Mouse (Mus musculus): ENCODE data around the gene Prkcq. TPM values are rescaled to one million over a fixed set of nuclear protein-coding genes. Genes with fewer than 3 reads are reported as not detected.
A peak's percentile ranks its signal among the peaks of the same experiment; 100 is the strongest.

Prkcq gene
- polyA plus RNA-seq, 1 experiment from 2014 or later, result 1.4 TPM

DNA sequence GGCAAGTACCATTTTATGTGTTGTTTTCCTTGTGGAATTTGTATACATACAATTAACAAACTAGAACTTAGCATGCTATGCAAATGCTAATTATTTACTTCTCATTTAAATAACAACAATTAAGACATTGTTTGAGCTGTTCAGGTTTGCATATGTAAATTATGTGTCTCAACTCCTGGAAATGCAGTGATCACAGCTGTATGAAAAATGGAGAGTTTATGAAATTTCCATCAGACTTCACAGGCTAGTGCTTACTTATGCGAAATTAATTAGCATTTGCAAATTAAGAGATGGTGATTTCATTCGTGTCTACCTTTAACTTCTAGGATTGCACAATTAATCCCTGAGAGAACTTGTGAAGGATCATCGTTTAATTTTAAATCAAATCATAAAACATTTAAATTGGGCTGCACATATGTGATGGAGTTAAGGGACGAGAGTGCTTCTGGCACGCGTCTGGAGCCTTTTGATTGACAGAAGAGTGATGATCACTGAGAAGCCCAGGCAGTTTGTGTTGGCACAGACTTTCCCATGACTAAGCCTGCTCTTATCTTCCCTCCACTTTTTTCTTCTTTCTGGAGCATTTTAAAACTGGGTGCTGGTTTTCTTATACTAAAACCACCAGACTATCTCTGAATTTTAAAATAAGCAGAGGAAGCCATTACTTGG is 20.1 kb upstream of the Prkcq start:
- no peaks in the 10 kb centered on the region for H3K4me1 ChIP-seq (replicated peaks; ENCODE audit: control insufficient read depth, insufficient read depth, low read length)
- no peaks in the 10 kb centered on the region for H3K27me3 ChIP-seq (ENCODE audit: control insufficient read depth, insufficient read depth, low read length)
- H3K9ac ChIP-seq (ENCODE audit: low read length), result no peak overlapping the region
- H3K27ac ChIP-seq (ENCODE audit: low read depth, low read length), result no peak overlapping the region
- no peaks in the 10 kb centered on the region for H3K36me3 ChIP-seq (ENCODE audit: control insufficient read depth, insufficient read depth, low read length)
- 78% methylated on average over 6 of the region's 6 CpGs for WGBS
- DNase-seq (ENCODE audit: low spot score), result no peak
- H3K4me3 ChIP-seq (ENCODE audit: low read depth, low read length), result no peak overlapping the region
- no peak for ATAC-seq (replicated peaks; ENCODE audit: low FRiP score)
- no peak overlapping the region for H3K4me2 ChIP-seq (ENCODE audit: low read depth, low read length, severe bottlenecking)
- H3K9me3 ChIP-seq (ENCODE audit: control insufficient read depth, low read length), result no peaks in the 10 kb centered on the region

GRCm38 (mm10) chr2:11159641-11160040 is 12.3 kb upstream of the Prkcq start:
- no peak for DNase-seq (ENCODE audit: low spot score)
- Histone ChIP-seq H3K27ac (ENCODE audit: low read depth, low read length) (no peak overlapping the region), H3K4me3 (ENCODE audit: low read depth, low read length) (no peak overlapping the region), H3K27me3 (ENCODE audit: control insufficient read depth, insufficient read depth, low read length) (no peaks in the 10 kb centered on the region), H3K4me1 (replicated peaks; ENCODE audit: control insufficient read depth, insufficient read depth, low read length) (no peaks in the 10 kb centered on the region), H3K9ac (ENCODE audit: low read length) (no peak overlapping the region), H3K36me3 (ENCODE audit: control insufficient read depth, insufficient read depth, low read length) (no peaks in the 10 kb centered on the region), H3K4me2 (ENCODE audit: low read depth, low read length, severe bottlenecking) (no peak overlapping the region), H3K9me3 (ENCODE audit: control insufficient read depth, low read length) (no peaks in the 10 kb centered on the region)
- 89% methylated on average over 7 of the region's 7 CpGs for WGBS
- ATAC-seq (replicated peaks; ENCODE audit: low FRiP score), result no peak

DNA sequence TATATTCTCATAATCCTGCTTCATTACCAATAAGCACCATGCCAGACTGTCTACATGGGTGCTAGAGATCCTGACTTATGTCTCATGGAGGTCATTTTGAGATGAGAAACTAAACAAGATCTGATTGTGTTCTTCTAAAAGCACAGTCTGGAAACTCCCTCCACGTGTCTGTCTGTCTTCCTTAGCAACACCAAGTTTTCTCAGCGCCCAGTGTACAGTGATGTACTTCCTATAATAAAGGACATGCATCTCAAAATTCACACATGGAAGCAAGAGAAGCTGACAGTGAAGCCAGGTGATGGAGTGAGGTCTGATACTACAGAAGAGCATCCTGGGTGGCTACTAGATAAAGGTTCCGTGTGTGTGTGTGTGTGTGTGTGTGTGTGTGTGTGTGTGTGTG is 11.2 kb upstream of the Prkcq start:
- Histone ChIP-seq H3K36me3 (ENCODE audit: control insufficient read depth, insufficient read depth, low read length) (no peaks in the 10 kb centered on the region), H3K27ac (ENCODE audit: low read depth, low read length) (no peak overlapping the region), H3K9me3 (ENCODE audit: control insufficient read depth, low read length) (no peaks in the 10 kb centered on the region), H3K9ac (ENCODE audit: low read length) (no peak overlapping the region), H3K4me2 (ENCODE audit: low read depth, low read length, severe bottlenecking) (no peak overlapping the region), H3K4me3 (ENCODE audit: low read depth, low read length) (no peak overlapping the region), H3K27me3 (ENCODE audit: control insufficient read depth, insufficient read depth, low read length) (no peaks in the 10 kb centered on the region), H3K4me1 (replicated peaks; ENCODE audit: control insufficient read depth, insufficient read depth, low read length) (no peaks in the 10 kb centered on the region)
- 84% methylated on average over 3 of the region's 3 CpGs for WGBS
- ATAC-seq (replicated peaks; ENCODE audit: low FRiP score), result no peak
- no peak for DNase-seq (ENCODE audit: low spot score)

DNA sequence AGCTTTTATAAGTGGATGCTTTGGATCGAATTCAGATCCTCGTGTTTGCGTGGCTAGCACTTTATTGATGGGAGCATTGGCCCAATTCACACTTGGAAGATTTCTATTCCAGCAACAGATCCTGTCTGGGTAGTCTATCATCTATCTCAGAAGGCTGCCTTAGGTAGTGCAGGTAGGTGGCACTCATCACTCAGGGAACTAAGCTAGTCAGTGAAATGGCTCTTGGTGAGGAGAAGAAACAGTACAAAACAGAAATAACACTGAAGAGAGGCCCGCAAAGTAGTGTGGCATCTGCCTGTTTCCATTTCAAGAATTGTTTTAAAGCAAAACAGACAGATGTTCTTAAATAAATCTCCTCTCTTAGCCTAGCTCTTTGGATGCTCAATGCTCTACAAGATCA is 10.6 kb upstream of the Prkcq start:
- ATAC-seq (replicated peaks; ENCODE audit: low FRiP score) (no peak), DNase-seq (ENCODE audit: low spot score) (no peak)
- Histone ChIP-seq H3K9ac (ENCODE audit: low read length) (no peak overlapping the region), H3K4me3 (ENCODE audit: low read depth, low read length) (no peak overlapping the region), H3K27ac (ENCODE audit: low read depth, low read length) (no peak overlapping the region), H3K4me2 (ENCODE audit: low read depth, low read length, severe bottlenecking) (no peak overlapping the region), H3K4me1 (replicated peaks; ENCODE audit: control insufficient read depth, insufficient read depth, low read length) (no peaks in the 10 kb centered on the region), H3K27me3 (ENCODE audit: control insufficient read depth, insufficient read depth, low read length) (no peaks in the 10 kb centered on the region), H3K36me3 (ENCODE audit: control insufficient read depth, insufficient read depth, low read length) (no peaks in the 10 kb centered on the region), H3K9me3 (ENCODE audit: control insufficient read depth, low read length) (no peaks in the 10 kb centered on the region)
- 92% methylated on average over 4 of the region's 4 CpGs for WGBS

GRCm38 (mm10) chr2:11162701-11163100 is 9.2 kb upstream of the Prkcq start:
- DNase-seq (ENCODE audit: low spot score), result no peak
- Histone ChIP-seq H3K27ac (ENCODE audit: low read depth, low read length) (no peak overlapping the region), H3K36me3 (ENCODE audit: control insufficient read depth, insufficient read depth, low read length) (no peaks in the 10 kb centered on the region), H3K4me3 (ENCODE audit: low read depth, low read length) (no peak overlapping the region), H3K9me3 (ENCODE audit: control insufficient read depth, low read length) (no peaks in the 10 kb centered on the region), H3K4me2 (ENCODE audit: low read depth, low read length, severe bottlenecking) (no peak overlapping the region), H3K4me1 (replicated peaks; ENCODE audit: control insufficient read depth, insufficient read depth, low read length) (no peaks in the 10 kb centered on the region), H3K27me3 (ENCODE audit: control insufficient read depth, insufficient read depth, low read length) (no peaks in the 10 kb centered on the region), H3K9ac (ENCODE audit: low read length) (no peak overlapping the region)
- WGBS, result 59% methylated on average over 3 of the region's 3 CpGs
- ATAC-seq (replicated peaks; ENCODE audit: low FRiP score), result no peak

GRCm38 (mm10) chr2:11164170-11164569 is 7.7 kb upstream of the Prkcq start:
- no peaks in the 10 kb centered on the region for H3K9me3 ChIP-seq (ENCODE audit: control insufficient read depth, low read length)
- no peak for ATAC-seq (replicated peaks; ENCODE audit: low FRiP score)
- H3K4me2 ChIP-seq (ENCODE audit: low read depth, low read length, severe bottlenecking), result no peak overlapping the region
- H3K4me1 ChIP-seq (replicated peaks; ENCODE audit: control insufficient read depth, insufficient read depth, low read length), result no peaks in the 10 kb centered on the region
- no peaks in the 10 kb centered on the region; the same call in 1 of the 2 replicates for H3K27me3 ChIP-seq (ENCODE audit: control insufficient read depth, insufficient read depth, low read length)
- H3K9ac ChIP-seq (ENCODE audit: low read length), result no peak overlapping the region
- H3K27ac ChIP-seq (ENCODE audit: low read depth, low read length), result no peak overlapping the region
- H3K4me3 ChIP-seq (ENCODE audit: low read depth, low read length), result no peak overlapping the region
- H3K36me3 ChIP-seq (ENCODE audit: control insufficient read depth, insufficient read depth, low read length), result no peaks in the 10 kb centered on the region
- 81% methylated on average over 3 of the region's 3 CpGs for WGBS
- DNase-seq (ENCODE audit: low spot score), result no peak

DNA sequence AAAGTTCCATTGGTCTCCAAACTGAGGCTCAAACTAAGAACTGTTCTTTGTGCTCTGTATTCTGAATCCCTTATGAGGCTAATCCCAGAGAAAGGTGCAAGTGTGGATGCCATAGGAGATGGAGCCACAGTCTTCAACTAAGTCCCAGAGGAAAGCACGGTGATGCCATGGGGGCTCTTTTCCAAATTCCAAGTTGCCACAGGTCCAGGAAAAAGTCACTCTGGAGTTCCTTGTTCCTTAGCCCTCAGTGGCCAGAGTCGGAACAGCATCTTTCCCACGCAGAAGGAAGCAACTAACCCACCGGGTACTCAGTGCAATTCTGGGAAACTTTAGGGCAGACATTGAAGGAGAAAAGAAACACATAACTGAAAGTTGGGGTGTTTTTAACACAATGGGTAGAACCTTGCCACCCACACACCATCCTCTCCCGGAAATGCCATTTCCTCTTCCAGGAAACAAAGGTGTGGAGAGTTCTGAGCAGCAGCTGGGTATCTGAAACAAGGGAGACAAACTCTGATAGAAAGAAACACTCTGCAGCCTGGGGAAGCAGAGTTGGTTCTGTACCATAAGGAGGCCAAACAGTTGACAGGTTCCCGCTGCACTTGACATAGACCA is 2.1 kb upstream of the Prkcq start:
- no peak for DNase-seq (ENCODE audit: low spot score)

DNA sequence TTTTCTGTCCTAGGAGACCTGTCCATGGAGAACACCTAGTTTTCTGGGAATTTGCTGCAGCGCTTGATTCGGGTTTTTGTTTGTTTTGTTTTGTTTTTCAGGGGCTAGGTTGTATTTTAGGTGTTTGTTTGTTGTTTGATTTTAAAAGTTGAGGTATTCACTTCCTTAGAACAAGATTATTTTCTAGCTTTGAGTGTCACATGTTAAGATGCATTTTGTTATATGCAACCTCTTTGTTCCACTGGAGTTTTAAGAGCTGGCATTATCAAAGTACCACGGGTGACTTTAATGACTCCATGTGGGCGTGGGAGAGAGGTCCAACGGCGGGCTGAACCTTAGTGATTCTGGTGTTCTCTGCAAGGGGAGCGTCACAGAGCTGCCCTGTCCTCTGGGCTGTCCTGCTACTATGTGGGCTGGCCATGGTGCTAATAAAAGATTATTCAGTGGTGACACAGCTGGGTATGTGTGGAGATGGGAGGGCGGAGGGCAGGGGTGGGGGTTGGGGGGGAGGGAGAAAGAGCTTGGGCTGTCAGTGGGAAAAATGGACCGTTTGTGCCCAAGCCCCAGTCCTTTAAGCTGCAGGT is 1.0 kb downstream of the Prkcq start:
- Histone ChIP-seq H3K27ac (ENCODE audit: low read depth, low read length) (no peak overlapping the region), H3K4me2 (ENCODE audit: low read depth, low read length, severe bottlenecking) (peak overlapping the region; percentile 91), H3K4me1 (replicated peaks; ENCODE audit: control insufficient read depth, insufficient read depth, low read length) (peaks cover 3% of the 10 kb centered on the region; the same call in 1 of the 2 replicates), H3K9me3 (ENCODE audit: control insufficient read depth, low read length) (no peaks in the 10 kb centered on the region), H3K36me3 (ENCODE audit: control insufficient read depth, insufficient read depth, low read length) (no peaks in the 10 kb centered on the region), H3K9ac (ENCODE audit: low read length) (no peak overlapping the region), H3K27me3 (ENCODE audit: control insufficient read depth, insufficient read depth, low read length) (peaks cover 24% of the 10 kb centered on the region), H3K4me3 (ENCODE audit: low read depth, low read length) (peak overlapping the region; percentile 41; the same call in 1 of the 2 replicates)
- ATAC-seq (replicated peaks; ENCODE audit: low FRiP score) (0 out of 2 replicates have a peak, but pooled peaks have one; percentile 14), DNase-seq (ENCODE audit: low spot score) (no peak)
- 12% methylated on average over 9 of the region's 9 CpGs for WGBS

More for the DNA sequence above, 2.1 kb upstream of the Prkcq start:
- ATAC-seq (replicated peaks; ENCODE audit: low FRiP score), result no peak
- no peak overlapping the region for H3K9ac ChIP-seq (ENCODE audit: low read length)
- H3K27ac ChIP-seq (ENCODE audit: low read depth, low read length), result no peak overlapping the region
- H3K4me2 ChIP-seq (ENCODE audit: low read depth, low read length, severe bottlenecking), result no peak overlapping the region
- H3K9me3 ChIP-seq (ENCODE audit: control insufficient read depth, low read length), result no peaks in the 10 kb centered on the region
- H3K36me3 ChIP-seq (ENCODE audit: control insufficient read depth, insufficient read depth, low read length), result no peaks in the 10 kb centered on the region
- H3K27me3 ChIP-seq (ENCODE audit: control insufficient read depth, insufficient read depth, low read length), result peaks cover 23% of the 10 kb centered on the region
- H3K4me3 ChIP-seq (ENCODE audit: low read depth, low read length), result no peak overlapping the region
- WGBS, result 68% methylated on average over 6 of the region's 6 CpGs
- peaks cover 3% of the 10 kb centered on the region; the same call in 1 of the 2 replicates for H3K4me1 ChIP-seq (replicated peaks; ENCODE audit: control insufficient read depth, insufficient read depth, low read length)
